Mouse (Mus musculus): Measurements from ENCODE around the gene Kl.

The Kl gene

DNA sequence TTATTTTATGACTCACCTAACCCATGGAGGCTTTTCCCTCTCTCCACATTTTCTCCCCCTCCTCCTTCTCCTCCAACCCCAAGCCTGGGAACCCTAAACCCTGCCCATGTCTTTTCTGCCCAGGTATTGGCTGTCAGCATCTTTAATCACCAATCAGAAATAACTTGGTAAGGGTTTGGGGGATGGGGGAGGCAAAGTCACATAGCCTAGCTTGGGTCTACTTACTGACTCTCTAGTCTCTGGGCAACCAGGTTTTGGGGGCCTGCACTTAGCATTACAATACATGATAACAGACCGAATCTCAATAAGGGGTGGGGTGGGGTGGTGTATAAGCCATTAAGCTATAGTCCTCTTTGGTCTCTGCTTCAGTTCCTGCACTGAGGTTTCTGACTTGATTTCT, 10.3 kb downstream of the Kl start:
- DNase-seq (ENCODE audit: low read depth, low spot score), result no peak

DNA sequence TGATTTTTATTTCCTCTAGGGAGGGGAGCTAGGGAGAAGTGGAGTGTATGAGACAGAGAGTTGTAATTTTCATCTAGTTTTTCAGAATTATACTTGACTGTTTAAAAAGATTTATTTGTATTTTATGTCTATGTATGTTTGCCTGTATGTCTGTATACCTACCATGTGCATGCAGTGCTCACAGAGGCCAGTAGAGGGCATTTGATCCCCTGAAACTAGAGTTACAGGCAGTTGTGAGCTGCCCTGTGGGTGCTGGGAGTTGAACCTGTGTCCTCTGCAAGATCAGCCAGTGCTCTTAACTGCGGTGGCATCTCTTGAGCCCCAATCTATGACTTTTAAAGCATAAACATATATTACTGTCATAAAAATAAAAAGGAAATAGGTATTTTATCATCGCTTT, 15.5 kb downstream of the Kl start:
- DNase-seq (ENCODE audit: low read depth, low spot score), result no peak

DNA sequence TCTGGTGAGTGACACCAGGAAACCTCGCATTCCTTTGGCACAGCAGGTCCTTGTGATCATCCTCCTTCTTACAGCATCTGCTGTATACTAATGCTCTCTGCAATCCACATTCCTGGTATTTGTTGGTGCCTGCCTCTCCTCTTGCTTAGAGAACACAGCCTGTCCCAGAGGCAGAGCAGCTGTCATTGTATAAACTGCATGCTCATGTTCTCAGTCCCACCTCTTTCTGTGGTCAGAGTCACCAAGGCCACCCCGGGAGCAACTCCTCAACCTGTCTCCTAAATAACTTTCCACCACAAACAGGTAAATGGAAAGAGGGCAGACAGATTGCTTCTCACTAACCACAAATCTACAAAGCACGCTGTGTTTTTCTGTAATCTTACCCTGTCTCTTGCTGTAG, 18.1 kb downstream of the Kl start:
- no peak for DNase-seq (ENCODE audit: low read depth, low spot score)

- DNase-seq (ENCODE audit: low read depth, low spot score), result no peak
Measured at GRCm38 (mm10) chr5:150971126-150971525, 18.7 kb downstream of the Kl start.

GRCm38 (mm10) chr5:150974226-150974625, 21.8 kb downstream of the Kl start:
- DNase-seq (ENCODE audit: low read depth, low spot score), result no peak

DNA sequence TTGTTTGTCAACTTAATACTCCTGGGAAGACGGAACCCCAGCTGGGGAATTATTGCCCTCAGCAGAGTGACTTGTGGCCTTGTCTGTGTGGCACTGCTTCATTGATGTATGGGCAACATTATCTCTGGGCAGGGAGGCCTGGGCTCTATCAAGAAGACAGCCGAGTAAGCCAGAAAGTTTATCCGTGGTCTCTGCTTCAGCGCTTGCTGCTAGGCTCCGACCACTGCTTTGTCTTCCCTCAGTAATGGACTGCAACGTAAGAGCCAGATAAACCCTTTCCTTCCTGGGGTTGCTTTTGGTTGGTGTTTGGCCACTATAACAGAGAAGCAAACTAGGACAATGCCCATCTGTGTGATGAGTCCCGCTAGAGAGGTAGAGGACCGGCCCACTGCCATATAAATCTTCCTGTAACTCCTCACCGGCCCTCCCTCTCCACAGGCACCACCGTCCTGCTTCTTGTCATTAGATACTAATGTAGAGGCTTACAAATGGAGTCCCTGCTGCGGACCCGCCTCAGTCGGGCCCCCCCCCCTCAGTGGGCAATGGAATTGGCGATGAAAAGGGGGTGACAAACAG, 25.1 kb downstream of the Kl start:
- no peak for DNase-seq (ENCODE audit: low read depth, low spot score)

- no peak for DNase-seq (ENCODE audit: low read depth, low spot score)
Measured at GRCm38 (mm10) chr5:150979341-150980136, 27.1 kb downstream of the Kl start.

GRCm38 (mm10) chr5:150982082-150982481, 29.7 kb downstream of the Kl start:
- DNase-seq (ENCODE audit: low read depth, low spot score), result no peak

- no peak for DNase-seq (ENCODE audit: low read depth, low spot score)
Measured at GRCm38 (mm10) chr5:150994096-150994495, 41.7 kb downstream of the Kl start.

- no peak for DNase-seq (ENCODE audit: low read depth, low spot score)
Measured at GRCm38 (mm10) chr5:150996586-150996985, 44.2 kb downstream of the Kl start.

DNA sequence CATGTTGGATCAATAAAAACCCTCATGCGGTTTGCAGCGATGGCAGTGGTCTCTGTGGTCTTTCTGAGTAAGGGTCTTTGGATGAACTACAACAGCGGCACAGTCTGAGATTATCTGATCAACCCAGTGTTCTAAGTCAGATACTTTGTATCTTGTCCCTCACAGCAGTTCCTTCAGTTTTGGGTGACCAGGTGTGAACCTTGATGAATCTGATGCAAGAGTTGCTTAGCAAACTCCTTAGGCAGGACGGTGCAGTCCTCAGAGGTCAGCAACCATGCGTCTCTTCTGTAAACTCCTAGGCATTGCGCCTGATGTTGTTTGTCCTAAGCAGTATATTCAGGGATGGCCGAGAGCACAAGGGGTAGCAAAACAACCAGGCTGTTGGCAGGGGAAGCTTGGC, 48.7 kb downstream of the Kl start:
- DNase-seq (ENCODE audit: low read depth, low spot score), result no peak

GRCm38 (mm10) chr5:151002051-151002450, 49.6 kb downstream of the Kl start:
- DNase-seq (ENCODE audit: low read depth, low spot score), result no peak

DNA sequence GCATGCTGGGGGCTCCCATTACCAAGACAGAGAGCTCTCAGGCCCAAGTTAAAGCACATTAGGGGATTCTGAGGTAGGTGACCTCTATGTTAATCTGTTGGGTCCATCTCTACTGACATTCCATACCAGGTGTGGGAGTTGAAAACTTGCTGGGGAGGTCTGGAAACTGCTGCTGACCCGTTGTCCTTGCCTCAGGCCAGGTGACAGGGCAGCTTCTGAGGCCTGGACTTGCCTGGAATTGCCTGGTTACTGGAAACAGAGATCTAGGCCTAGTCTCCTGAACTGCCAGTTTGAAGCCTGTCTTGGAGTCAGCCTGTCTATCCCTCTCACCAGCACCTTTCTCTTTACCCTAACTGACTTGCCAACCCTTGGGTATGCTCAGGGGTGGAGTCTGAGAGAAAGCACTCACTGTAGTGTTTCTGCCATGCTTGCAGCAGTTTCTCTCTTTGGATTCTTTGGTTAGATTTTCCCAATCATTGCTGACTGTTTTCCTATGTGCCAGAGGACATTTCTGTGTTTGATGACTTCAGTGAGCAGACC, 51.9 kb downstream of the Kl start:
- no peak for DNase-seq (ENCODE audit: low read depth, low spot score)

DNA sequence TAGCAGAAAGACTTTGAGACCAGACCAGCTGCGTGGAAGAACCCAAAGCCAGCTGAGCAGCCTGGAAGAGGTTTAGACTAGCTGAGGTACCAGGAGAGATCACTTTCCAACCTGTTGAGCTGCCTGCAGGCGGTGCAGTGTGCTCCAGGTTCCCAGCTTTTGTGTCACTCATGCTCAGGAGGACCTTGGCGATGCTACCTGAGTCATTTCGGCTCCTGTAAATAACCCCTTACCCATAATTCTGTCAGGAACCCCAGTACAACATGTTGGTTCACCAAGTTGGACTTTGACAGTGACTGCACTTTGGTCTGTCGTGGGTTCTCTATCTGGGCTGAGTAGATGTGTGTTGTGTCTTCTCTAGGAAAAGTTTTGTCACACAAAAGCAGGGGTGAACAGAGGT, 66.0 kb downstream of the Kl start:
- no peak for DNase-seq (ENCODE audit: low read depth, low spot score)

DNA sequence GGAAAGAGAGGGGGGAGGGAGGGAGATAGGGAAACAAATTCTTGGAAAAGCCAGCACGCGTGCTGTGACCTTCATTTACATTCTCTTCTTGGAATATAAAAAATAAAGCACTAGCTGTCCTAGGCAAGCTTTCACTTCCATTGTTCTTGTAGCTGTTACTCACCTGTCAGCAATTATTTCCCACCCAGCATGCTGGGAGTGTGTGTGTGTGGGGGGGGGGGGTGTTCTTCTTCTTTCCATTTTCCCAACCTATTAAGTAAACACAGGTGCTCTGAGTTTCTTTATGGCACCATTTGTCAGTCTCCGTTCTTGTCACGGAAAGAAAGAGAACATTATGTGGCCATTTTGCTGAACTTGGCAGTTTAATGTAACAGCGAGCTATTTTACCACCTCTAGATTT, 66.6 kb downstream of the Kl start:
- DNase-seq (ENCODE audit: low read depth, low spot score), result no peak

GRCm38 (mm10) chr5:151020031-151020820, 67.8 kb downstream of the Kl start:
- no peak for DNase-seq (ENCODE audit: low read depth, low spot score)

- no peak for DNase-seq (ENCODE audit: low read depth, low spot score)
Measured at GRCm38 (mm10) chr5:151020831-151021230, 68.4 kb downstream of the Kl start.

DNA sequence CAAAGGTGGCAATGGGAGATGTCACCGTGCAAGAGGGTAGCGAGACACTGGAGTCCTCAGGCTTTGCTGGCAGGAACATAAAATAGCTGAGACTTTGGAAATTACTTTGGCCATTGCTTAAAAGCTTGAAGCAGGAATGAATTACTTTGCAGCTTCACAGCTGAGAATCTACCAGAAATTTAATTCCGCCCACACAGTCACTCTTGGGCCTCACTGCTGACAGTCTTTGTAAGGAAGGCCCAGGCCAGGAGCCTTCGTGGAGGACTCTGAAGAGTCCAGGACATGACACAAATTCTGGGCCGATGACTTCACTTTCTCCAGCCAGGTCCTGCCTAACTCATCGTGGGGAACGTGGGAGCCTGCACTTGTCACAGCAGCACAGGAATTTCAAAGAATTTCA, 69.6 kb downstream of the Kl start:
- no peak for DNase-seq (ENCODE audit: low read depth, low spot score)

DNA sequence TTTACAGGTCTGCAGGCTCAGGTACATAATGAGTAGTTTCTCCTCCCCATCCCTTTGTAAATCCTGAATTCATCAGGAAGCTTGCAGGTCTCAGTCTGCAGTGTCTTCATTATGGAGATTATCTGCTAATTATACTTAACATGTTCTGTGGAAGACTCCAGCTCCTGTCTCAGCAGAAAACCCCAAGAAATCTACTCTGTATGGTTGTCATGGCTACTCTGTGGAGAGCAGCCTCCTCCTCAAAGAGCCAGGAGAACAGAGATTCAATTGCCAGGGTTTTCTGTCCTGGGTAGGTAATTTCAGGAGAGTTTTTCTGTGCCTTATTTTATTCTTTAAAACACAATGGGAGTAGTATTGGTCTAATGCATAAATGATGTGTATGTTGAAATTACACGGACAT, 70.5 kb downstream of the Kl start:
- no peak for DNase-seq (ENCODE audit: low read depth, low spot score)

DNA sequence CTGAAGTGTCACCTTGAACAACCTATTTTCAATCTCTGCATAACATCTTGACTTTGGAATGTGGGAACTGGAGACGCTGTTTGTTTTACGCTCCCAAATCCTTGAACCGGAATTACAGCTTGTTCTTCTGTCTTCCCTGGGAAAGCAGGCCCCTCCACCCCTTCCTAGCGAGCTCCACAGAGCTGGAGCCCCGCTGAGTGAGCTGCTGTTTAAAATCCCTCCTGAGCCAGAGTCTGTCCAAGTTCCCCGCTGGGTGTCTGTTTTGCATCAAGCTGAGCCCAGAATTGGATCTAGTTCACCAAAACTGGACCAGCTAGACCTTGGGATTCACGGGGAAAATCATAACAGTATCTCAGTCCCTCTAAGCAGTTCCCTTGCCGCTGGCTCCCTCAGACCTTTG, 71.1 kb downstream of the Kl start:
- no peak for DNase-seq (ENCODE audit: low read depth, low spot score)

GRCm38 (mm10) chr5:151024483-151024882, 72.1 kb downstream of the Kl start:
- DNase-seq (ENCODE audit: low read depth, low spot score), result no peak

DNA sequence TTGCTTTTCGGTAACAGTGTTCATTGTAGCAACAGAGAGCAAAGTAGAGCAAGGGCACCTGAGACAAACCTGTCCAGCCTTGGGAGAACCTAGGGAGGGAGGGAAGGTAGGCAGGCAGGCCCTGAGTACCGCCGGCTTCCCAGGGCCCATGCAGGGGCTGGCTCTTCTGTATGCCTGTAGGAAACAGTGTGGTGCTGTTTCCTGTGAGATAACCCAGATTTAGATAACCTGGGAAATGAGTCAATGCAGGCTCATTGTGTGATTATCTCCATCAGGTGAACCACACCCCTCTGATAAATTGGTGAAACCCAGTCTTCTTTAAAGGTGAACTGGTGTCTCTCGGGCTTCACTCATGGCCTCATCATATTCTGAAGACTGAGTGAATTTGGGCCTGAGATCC, 73.7 kb downstream of the Kl start:
- DNase-seq (ENCODE audit: low read depth, low spot score), result no peak

DNA sequence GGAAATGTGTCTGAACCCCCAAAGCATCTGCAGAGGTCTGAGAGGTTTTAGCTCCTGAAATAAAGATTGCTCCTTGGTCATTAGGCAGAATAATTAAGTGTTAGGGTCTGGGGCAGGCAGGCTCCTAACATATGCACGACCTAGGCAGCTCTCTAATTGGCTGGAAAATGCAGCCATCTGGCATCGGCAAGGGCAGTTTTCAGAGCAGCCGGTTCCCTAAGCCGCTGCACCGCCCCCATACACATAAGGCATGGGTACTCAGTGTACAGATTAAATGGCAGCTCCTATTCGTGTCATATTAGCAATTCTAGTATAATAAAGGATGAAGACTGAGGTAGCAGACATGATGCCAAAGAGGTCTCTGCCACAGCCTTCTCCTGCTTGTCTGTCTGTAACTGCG, 74.8 kb downstream of the Kl start:
- peak; percentile 9 for DNase-seq (ENCODE audit: low read depth, low spot score)
